Mouse (Mus musculus): ENCODE measurements around the gene Fn3k. TPM values are rescaled to one million over a fixed set of nuclear protein-coding genes. Genes with fewer than 3 reads are reported as not detected.
A peak's percentile ranks its signal among the peaks of the same experiment; 100 is the strongest.

Fn3k gene
- total RNA-seq, 2 experiments from 2014 or later: 56.4 to 57.1 TPM

DNA sequence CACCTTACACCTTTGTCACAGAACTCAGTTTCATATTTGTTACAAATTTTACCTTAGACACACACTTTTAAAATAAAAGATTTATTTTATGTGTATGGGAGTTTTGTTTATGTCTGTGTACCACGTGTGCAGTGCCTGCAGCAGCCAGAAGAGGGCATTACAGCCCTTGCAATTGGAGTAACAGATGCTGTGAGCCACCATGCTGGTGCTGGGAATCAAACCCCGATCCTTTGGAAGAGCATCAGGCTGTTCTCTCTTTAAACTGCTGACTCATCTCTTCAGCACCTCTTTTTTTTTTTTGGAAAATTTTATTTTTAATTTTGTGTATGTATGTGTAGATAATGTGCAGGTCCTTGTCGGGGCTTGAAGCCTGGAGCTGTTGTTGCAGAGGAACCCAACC is 23.2 kb downstream of the Fn3k start:
- Histone ChIP-seq H3K4me3 (no peak overlapping the region), H3K27ac (no peak overlapping the region)
- no peak for DNase-seq (ENCODE audit: extremely low spot score in 1 of 2, low spot score in 2 of 2)
- peak; percentile 21 for TF ChIP-seq CTCF (IDR thresholded peaks at IDR 0.05)
- intact Hi-C loops (cut with DNase I): no loop called here

DNA sequence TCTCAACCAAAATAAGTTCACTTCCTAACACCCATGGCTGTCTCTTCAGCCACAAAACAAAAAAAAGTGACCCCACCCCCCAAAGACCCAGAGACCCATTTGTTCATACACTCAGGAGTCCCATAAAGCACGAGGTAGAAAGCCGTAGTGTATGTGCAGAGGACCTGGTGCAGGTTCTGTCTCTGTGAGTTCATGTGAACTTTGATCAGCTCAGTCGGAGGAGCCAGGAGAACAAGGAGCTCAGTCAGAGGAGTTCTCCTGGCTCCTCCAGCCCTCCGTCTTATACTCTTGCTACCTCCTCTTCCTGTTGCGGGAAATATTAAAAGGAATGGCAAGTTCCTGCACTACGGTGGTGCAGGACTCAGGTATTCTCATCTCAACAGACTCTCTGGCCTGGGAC is 32.7 kb downstream of the Fn3k start:
- no peak for DNase-seq (ENCODE audit: extremely low spot score in 1 of 2, low spot score in 2 of 2)
- no peak overlapping the region for H3K4me3 ChIP-seq
- no peak for TF ChIP-seq CTCF (IDR thresholded peaks at IDR 0.05)
- H3K27ac ChIP-seq: no peak overlapping the region
- intact Hi-C loops (cut with DNase I): no loop called here

DNA sequence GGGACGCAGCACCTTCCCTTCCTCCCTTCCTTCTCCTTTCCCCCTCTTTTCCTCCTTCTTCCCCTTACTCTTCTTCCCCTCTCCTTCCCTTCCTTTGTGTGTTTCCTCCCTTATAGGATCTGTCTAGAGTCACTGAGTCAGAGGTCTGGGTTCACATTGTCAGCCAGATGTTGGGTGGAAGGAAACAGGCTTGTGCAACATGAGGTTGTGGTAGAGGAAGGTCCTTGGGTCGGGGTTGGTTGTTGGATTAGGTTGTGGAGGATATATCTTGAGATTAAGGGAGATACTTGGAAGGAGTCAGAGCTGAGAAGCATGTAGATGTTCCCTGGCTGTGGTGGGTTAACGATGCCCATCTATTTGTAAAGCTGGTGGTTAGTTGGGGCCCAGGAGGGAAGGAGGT is 40.1 kb downstream of the Fn3k start:
- no peak for DNase-seq (ENCODE audit: extremely low spot score in 1 of 2, low spot score in 2 of 2)
- TF ChIP-seq CTCF (IDR thresholded peaks at IDR 0.05): no peak
- no peak overlapping the region for H3K27ac ChIP-seq
- no peak overlapping the region for H3K4me3 ChIP-seq
- intact Hi-C loops (cut with DNase I): loop anchor here (1.0 to 5.0 kb wide), 2 partner anchors 122 to 333 kb away; no protein-coding TSS in a partner anchor

DNA sequence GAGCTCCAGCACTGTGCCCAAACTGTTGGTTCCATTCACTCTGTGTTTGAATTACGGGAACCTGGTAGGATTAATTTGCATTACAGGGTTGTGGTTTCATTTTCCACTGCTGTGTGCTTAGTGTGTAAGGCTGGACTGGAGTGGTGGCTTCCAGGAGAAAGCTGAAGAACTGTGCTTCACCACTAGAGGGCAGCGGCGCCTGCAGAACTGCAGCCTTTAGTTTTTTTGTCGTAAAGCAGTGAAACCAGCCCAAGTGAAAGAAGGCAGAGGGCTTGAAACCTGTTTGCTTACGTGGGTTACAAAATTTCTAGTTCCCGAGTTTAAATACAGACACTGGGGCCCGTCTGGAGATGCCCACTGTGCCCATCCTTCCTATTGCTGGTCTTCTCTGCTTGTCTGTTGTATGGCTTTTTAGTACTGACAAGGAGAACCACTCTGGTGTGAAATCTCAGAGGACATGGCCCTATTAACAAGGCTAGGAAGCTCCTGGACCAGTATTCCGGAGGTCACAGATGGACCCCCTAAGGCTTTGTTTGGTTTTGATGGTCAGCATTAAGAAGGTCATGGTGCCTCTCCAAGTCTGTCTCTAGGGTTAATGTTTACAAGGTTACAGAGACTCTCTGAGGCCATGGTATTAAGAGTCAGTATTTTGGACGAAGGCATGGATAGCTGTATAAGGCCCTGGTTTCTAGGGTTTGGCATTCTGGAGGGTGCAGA is 41.1 kb downstream of the Fn3k start:
- TF ChIP-seq CTCF (IDR thresholded peaks at IDR 0.05): peak; percentile 95

DNA sequence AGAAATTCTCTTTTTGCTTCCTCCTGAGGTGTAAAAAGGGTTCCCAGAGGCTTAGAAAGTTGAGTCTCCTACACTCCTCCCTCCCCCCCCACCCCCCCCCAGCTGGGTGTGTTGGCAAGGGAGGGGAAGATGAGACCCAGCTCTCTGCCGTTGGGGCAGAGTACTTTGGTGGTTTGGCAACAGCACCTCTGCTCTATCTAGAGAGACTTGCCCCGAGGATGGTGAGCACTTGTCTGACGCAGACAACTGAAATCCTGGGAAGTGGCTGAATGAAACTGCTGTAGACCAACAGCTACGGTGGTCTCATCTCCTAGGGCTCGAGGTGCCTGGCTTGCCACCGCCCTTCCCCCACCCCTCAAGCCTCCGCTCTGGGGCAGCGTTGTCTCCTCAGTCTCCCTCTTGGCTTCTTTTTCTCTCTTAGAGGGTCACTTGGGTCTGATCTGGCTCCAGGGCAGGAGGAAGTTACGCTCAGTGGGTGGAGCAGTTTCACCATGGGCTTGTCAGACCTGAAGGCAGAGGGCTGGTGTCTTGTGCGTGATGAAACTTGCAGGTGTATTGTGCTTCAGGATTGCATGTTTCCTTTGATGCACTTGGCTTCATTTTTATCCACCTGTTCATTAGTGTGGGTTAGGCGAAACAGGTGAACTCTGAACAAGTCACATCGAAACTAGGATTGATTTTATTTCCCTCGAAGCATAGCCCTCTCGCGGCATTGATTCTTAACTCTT is 44.9 kb downstream of the Fn3k start:
- intact Hi-C loops (cut with DNase I): loop anchor here (5.0 kb wide), 1 partner anchor 118 kb away; no protein-coding TSS in a partner anchor
- DNase-seq (ENCODE audit: extremely low spot score in 1 of 2, low spot score in 2 of 2): no peak
- no peak for TF ChIP-seq CTCF (IDR thresholded peaks at IDR 0.05)
- no peak overlapping the region for H3K27ac ChIP-seq
- no peak overlapping the region for H3K4me3 ChIP-seq

More for the DNA sequence above, 41.1 kb downstream of the Fn3k start:
- intact Hi-C loops (cut with DNase I): loop anchor here (1.0 to 5.0 kb wide), 2 partner anchors 121 to 332 kb away; no protein-coding TSS in a partner anchor
- peak; percentile 69 to 73 for DNase-seq (ENCODE audit: extremely low spot score in 1 of 2, low spot score in 2 of 2)
- Histone ChIP-seq H3K27ac (no peak overlapping the region), H3K4me3 (no peak overlapping the region)

DNA sequence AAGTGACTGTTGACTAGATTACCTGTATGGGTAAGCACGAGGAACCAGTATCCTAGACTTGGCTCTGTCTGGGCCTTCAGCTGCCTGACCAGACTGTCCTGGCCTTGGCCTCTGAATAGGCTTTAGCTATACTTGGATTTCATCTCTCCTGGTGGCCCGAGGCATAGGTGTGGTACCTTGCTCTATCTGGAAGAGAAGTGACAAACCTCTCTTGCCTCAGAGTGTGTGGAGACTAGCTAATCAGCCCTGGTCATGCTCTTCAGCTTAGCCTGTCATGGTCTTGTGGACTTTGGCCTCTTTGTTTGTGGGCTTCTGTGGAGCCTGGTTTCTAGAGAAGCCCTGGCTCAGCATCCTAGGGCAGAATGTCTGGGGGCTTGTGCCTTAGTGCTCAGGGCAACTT is 46.4 kb downstream of the Fn3k start:
- no peak for DNase-seq (ENCODE audit: extremely low spot score in 1 of 2, low spot score in 2 of 2)
- no peak overlapping the region for H3K4me3 ChIP-seq
- intact Hi-C loops (cut with DNase I): no loop called here
- no peak for TF ChIP-seq CTCF (IDR thresholded peaks at IDR 0.05)
- H3K27ac ChIP-seq: no peak overlapping the region

DNA sequence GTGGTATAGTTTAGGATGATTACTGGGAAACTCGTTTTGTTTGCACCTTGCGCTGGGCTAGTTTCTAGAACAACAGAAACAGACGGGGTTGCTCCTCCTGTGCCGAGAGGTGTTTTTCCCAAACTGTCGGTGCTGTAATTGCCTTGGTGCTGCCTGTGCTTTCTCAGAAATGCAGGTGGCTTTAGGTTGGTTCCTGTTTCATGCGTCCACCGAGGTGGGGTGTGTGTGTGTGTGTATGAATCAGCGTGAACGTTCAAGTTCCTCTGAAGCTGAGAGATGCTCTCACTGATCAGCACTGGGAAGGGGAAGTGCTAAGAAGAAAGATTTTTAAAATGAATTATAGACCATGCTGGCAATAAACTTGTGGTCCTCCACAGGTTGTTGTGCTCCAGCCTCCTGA is 51.2 kb downstream of the Fn3k start:
- no peak for TF ChIP-seq CTCF (IDR thresholded peaks at IDR 0.05)
- intact Hi-C loops (cut with DNase I): no loop called here

DNA sequence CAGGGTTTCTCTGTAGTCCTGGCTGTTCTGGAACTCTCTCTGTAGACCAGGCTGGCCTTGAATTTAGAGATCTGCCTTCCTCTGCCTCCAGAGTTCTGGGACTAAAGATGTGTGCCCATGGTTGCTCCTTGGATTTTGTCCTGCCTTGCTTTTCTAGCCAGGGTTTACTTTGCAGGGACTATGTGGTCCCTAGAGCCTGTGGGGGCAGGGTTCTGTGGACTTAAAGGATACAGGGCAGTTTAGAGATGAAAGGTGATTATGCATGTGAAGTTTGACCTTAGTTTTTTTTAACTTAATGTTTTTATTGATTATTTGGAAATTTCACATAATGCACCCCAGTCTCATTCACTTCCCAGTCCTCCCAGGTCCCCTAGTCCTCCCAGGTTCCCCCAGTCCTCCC is 55.9 kb downstream of the Fn3k start:
- intact Hi-C loops (cut with DNase I): no loop called here
- Histone ChIP-seq H3K27ac (no peak overlapping the region), H3K4me3 (no peak overlapping the region)
- DNase-seq (ENCODE audit: extremely low spot score in 1 of 2, low spot score in 2 of 2): no peak
- TF ChIP-seq CTCF (IDR thresholded peaks at IDR 0.05): no peak

More for the DNA sequence above, 51.2 kb downstream of the Fn3k start:
- Histone ChIP-seq H3K4me3 (no peak overlapping the region), H3K27ac (no peak overlapping the region)
- DNase-seq (ENCODE audit: extremely low spot score in 1 of 2, low spot score in 2 of 2): no peak

Small RNA genes within 50 kb of the gene (microRNA-seq; reads per million reads assigned to microRNA genes)
- 0 to 0.24 reads per million in 2 experiments for gene Mir7236

Other genes starting within 250 kb of the Fn3k start
- gene Hexdc, start 230.5 kb upstream of the Fn3k start, total RNA-seq (2021): 10 to 100 TPM; 21.2 to 26.8 TPM
- gene Ogfod3, start 230.2 kb upstream of the Fn3k start, total RNA-seq (2021): 1 to 10 TPM; 7.2 TPM
- 10 to 100 TPM; 22.0 to 23.3 TPM for gene Cybc1, start 205.6 kb upstream of the Fn3k start, total RNA-seq (2021)
- 10 to 100 TPM; 39.2 to 48.9 TPM for gene Narf, start 197.7 kb upstream of the Fn3k start, total RNA-seq (2021)
- gene Foxk2, start 174.9 kb upstream of the Fn3k start, total RNA-seq (2021): 10 to 100 TPM; 84.0 to 86.5 TPM
- gene Wdr45b, start 80.5 kb upstream of the Fn3k start, total RNA-seq (2021): 10 to 100 TPM; 62.1 to 70.9 TPM
- gene Rab40b, start 46.7 kb upstream of the Fn3k start, total RNA-seq (2021): 10 to 100 TPM; 43.5 to 53.4 TPM
- 10 to 100 TPM; 46.2 to 49.0 TPM for gene Fn3krp, start 13.5 kb upstream of the Fn3k start, total RNA-seq (2021)
- gene Tbcd, start 17.0 kb downstream of the Fn3k start, total RNA-seq (2021): 10 to 100 TPM; 34.7 to 37.1 TPM
- gene Zfp750, start 84.4 kb downstream of the Fn3k start, total RNA-seq (2021): under 1 TPM; 0.09 to 0.16 TPM
- 1 to 10 TPM; 6.7 to 6.8 TPM for gene B3gntl1, start 238.2 kb downstream of the Fn3k start, total RNA-seq (2021)